Mouse (Mus musculus): ENCODE results near the gene Arhgap9. TPM values are rescaled to one million over a fixed set of nuclear protein-coding genes. Genes with fewer than 3 reads are reported as not detected.
"Not testable (repeated sequence)": the region's sequence is repeated elsewhere in the genome, so short reads cannot be mapped to it uniquely, and the experiment has no call there.

The Arhgap9 gene
- polyA plus RNA-seq, 1 experiment = 10.0 TPM

DNA sequence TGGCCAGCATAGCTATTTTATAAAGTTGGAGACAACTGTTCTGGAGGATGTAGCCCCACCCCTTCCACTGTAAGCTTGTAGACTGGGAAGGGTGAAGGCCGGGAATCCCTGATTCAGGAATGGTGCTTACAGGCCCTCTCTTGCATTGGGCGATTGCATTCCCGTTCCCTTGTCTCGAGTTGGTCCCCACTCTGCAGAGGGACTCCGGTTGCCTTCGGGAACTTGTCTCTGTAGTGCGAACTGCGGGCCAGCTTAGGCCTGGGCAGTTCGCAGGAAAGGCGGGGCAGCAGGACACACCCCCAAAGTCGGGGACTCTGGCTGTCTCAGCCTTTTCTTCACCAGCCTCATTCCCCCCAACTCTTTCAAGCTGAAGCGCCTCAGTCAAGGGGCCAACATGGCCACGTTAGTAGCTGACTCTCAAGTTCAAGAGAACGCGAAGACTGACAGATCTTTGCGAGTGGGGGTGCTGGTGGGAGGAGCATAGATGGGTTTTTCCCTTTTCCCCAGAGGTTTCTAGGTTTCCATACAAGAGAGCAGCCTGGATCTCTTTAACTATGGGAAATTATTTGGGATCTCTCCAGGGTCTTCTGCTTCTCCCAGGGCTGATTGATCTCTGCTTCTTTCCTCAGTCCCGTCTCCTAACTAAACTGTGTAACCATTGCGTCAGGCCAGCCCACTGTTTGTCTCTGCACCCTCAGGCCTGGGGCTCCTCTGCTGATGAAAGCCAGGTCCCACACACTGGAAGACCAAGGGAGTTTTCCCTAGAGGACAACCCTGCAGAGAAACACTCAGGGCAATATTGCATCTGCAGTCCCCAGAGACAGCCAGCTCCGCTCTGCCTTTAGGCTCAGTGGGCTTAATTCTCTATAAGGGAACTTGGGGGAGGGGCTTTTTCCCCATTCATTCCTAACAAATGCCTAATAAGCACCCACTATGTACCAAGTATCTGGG, 30.6 kb upstream of the Arhgap9 start:
- WGBS = 4% methylated on average over 19 of the region's 19 CpGs
- no peak for DNase-seq (ENCODE audit: low read depth, low spot score)

DNA sequence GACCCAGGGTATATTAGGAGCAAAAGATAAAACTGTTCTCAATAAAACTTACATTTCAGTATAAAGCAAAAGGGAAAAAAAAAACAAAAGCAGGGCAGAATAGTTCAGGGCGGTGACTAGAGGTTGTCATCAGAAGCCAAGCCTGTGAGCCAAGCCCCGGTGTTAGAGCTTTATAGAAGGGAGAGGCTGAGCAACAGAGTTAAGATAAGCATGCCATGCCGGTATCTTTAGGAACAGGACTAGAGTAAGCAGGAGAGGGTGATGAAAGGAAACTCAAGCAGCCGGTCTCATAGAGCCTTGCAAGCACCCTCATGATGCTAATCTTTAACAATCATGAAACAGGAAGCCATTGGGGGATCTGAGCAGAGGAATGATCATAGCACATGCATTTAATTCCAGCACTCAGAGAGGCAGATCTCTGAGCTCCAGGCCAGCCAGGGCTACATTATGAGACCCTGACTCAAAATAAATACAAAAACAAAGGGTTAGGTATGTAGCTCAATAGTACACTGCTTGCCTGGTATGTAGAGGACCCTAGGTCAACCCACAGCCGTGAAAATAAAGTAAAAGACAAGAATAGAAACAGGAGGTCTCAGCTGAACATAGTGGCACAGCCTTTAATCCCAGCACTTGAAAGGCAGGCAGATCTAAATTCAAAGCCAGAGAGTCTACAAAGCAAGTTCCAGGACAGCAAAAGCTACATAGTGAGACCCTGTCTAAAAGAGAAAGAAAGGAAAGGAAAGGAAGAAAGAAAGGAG, 29.7 kb upstream of the Arhgap9 start:
- DNase-seq (ENCODE audit: low read depth, low spot score) = no peak
- 10% methylated on average over 5 of the region's 5 CpGs for WGBS

DNA sequence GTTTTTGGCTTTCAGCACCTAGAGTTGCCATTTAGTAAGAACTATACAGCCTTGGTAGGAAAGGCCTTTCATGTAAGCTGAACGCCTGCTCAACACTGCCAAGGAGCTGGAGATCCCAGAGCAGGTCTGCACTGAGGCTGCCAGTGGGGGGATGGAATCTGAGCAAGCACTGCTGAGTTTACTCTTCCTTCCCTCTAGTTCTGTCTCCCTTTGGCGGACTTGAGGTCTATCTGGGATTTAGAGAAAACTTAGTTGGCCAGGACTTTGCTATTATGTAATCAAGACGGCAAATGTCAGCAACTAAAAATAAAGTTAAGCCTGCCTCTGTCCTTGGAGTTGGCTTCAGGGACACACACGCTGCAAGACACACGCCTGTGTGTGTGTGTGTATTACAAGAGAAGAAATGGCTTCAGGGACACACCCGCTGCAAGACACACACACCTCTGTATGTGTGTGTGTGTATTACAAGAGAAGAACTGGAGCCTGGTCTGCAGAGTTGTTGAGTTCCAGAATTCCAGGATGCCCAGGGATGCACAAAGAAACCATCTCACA, 28.7 kb upstream of the Arhgap9 start:
- 56% methylated on average over 6 of the region's 6 CpGs for WGBS
- DNase-seq (ENCODE audit: low read depth, low spot score) = no peak

GRCm38 (mm10) chr10:127293590-127294113, 28.1 kb upstream of the Arhgap9 start:
- no peak for DNase-seq (ENCODE audit: low read depth, low spot score)

GRCm38 (mm10) chr10:127294895-127295510, 26.8 kb upstream of the Arhgap9 start:
- no peak for DNase-seq (ENCODE audit: low read depth, low spot score)
- WGBS = 87% methylated on average over 10 of the region's 10 CpGs

More at GRCm38 (mm10) chr10:127293590-127294113, 28.1 kb upstream of the Arhgap9 start:
- WGBS = 77% methylated on average over 3 of the region's 3 CpGs

- 81% methylated on average over 24 of the region's 24 CpGs for WGBS
- no peak for DNase-seq (ENCODE audit: low read depth, low spot score)
Measured at GRCm38 (mm10) chr10:127295986-127296794, 25.6 kb upstream of the Arhgap9 start.

DNA sequence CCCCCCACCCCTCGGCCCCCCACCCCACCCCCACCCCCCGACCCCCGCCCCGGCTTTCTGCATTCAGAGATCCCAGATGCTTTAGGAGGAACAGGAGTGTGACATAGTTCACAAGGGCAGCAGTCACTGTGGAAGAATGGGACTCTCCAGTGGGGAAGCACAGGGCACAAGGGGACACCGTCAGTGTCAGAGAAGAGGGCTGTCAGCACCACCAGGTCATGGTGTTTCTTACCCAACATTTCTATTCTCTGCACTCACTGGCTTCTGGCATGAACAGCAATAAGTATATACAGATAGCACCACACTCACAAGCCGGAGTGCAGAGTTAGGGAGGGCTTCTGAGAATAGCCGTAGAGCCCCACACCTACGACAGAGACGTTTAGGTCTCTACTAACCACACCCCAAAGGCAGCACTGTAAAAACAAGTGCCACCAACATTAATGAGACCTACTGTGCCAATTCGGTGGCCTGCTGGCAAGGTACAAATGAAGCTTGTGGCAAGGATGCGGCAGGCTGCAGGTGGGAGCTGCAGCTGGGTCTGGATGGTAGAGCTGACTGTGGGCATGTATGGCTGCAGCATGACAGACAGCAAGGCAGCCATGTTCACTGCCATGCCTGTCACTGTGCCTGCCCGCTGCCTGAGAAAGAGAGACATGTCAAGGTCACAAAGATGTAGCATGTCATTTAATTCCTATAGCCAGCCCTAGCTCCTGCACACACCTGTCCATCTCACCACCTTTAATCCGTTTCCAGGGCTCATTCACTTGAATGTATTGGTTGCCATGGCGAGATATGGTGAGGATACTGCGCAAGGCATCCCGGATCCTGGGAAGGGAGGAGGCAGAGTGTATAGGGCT, 24.5 kb upstream of the Arhgap9 start:
- no peak for DNase-seq (ENCODE audit: low read depth, low spot score)
- 84% methylated on average over 16 of the region's 16 CpGs for WGBS

GRCm38 (mm10) chr10:127300361-127300760, 21.4 kb upstream of the Arhgap9 start:
- DNase-seq (ENCODE audit: low read depth, low spot score) = no peak
- 94% methylated on average over 6 of the region's 6 CpGs for WGBS

- WGBS = 91% methylated on average over 11 of the region's 11 CpGs
- no peak for DNase-seq (ENCODE audit: low read depth, low spot score)
Measured at GRCm38 (mm10) chr10:127303136-127303535, 18.6 kb upstream of the Arhgap9 start.

DNA sequence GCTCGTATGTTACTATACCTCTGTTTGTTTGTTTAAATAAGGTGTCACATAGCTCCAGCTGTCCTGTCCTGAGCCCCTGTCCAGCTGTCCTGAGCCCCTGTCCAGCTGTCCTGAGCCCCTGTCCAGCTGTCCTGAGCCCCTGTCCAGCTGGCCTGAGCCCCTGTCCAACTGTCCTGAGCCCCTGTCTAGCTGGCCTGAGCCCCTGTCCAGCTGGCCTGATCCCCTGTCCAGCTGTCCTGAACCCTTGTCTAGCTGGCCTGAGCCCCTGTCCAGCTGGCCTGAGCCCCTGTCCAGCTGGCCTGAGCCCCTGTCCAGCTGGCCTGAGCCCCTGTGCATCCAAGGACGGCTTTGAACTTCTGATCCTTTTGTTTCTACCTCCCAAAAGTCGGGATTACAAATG, 12.6 kb upstream of the Arhgap9 start:
- WGBS = 81% methylated on average over 3 of the region's 3 CpGs
- not testable (repeated sequence) for DNase-seq (ENCODE audit: low read depth, low spot score)

DNA sequence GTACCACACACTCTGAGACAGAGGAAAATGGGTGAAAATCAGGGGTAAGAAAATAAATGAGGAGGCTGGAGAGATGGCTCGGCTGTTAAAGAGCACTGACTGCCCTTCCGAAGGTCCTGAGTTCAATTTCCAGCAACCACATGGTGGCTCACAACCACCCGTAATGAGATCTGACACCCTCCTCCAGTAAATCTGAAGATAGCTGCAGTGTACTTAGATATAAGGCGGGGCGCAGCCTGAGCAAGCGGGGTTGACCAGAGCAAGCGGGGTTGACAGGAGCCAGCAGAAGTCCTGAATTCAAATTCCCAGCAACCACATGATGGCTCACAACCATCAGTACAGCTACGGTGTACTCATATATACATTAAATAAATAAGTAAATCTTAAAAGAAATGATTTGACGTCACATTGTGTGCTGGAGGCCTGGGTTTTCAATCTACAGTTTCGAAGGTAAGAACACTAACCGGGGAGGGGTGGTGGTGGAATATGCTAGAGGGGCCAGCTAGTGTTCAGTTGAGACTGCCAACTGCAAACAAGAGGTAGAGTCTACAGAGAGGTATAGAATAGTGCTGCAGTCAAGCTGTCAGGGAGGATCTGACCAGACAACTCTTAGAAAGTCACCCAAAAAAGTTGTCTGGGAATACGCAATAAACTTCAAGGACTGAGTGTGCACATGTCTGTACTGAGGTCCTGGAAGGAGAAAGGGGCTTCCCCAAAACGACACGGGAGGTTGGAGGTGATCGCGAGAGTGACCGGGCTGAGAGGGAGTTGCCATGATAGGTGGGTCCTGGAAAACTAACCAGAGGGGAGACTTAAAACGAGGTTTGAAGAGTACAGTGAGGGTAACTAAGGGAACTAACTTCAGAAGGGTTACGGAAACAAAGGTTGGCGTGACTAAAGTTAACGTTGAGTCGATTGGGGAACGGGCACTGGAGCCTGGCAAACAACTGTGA, 11.0 kb upstream of the Arhgap9 start:
- DNase-seq (ENCODE audit: low read depth, low spot score) = no peak
- 23% methylated on average over 23 of the region's 23 CpGs for WGBS

- WGBS = under 1% methylated on average over 65 of the region's 65 CpGs
- peak; percentile 98 for DNase-seq (ENCODE audit: low read depth, low spot score)
Measured at GRCm38 (mm10) chr10:127311476-127312355, 10.0 kb upstream of the Arhgap9 start, which contains the start of gene Mars. Gene Mars, minus strand, starts transcription at chr10:127311786.

DNA sequence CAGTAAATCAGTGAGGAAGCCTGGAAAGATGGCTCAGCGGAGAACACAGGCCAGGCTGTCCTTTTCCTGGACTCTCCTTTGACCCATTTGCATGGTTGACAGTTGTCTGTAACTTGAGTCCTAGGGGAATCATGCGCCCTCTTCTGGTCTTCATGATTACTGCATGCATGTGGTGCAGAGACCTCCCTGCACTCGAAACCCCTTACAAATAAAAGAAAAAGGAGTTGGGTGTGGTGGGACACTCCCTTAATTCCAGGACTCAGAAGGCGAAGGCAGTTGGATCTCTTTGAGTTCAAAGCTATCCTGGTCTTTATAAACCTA, 9.4 kb upstream of the Arhgap9 start:
- WGBS = under 1% methylated on average over 4 of the region's 4 CpGs
- DNase-seq (ENCODE audit: low read depth, low spot score) = peak; percentile 69

DNA sequence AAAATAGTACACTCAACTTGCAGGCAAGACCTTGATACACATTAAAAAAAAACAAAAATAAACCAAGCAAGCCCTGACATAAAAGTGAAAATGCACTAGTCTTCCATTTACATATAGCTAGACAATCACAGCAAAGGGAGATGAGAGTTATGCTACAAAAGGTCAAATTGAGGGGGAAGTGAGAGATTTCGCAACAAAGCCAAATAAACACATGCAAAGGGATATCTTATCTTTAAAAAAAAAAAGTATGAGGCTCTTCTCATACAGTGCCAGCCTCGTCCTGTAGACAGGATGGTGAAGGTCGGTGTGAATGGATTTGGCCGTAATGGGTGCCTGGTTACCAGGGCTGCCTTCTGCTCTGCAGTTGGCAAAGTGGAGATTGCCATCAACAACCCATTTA, 8.9 kb upstream of the Arhgap9 start:
- 55% methylated on average over 4 of the region's 4 CpGs for WGBS
- no peak for DNase-seq (ENCODE audit: low read depth, low spot score)

DNA sequence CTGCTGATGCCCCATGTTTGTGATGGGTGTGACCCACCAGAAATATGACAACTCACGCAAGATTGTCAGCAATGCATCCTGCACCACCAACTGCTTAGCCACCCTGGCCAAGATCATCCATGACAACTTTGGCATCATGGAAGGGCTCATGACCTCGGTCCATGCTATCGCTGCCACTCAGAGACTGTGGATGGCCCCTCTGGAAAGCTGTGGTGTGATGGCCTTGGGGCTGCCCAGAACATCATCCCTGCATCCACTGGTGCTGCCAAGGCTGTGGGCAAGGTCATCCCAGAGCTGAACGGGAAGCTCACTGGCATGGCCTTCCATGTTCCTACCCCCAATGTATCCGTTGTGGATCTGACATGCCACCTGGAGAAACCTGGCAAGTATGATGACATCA, 8.2 kb upstream of the Arhgap9 start:
- WGBS = 94% methylated on average over 5 of the region's 5 CpGs
- not testable (repeated sequence) for DNase-seq (ENCODE audit: low read depth, low spot score)

- WGBS = 74% methylated on average over 1 of the region's 1 CpGs
- DNase-seq (ENCODE audit: low read depth, low spot score) = not testable (repeated sequence)
Measured at GRCm38 (mm10) chr10:127314950-127315349, 6.8 kb upstream of the Arhgap9 start.

Data from large intestine, adult 2 months (tissue).